Mouse (Mus musculus): ENCODE data around the gene Hoxd3. TPM values are rescaled to one million over a fixed set of nuclear protein-coding genes. Genes with fewer than 3 reads are reported as not detected.

Hoxd3 gene
- total RNA-seq, 2 experiments from 2014 or later: 0.89 to 0.90 TPM

GRCm38 (mm10) chr2:74763245-74763735, 51.6 kb downstream of the Hoxd3 start:
- no peak for DNase-seq (ENCODE audit: low spot score in 2 of 2)

- no peak for DNase-seq (ENCODE audit: low spot score in 2 of 2)
These were observed 52.2 kb downstream of the Hoxd3 start for GRCm38 (mm10) chr2:74763976-74764375.

GRCm38 (mm10) chr2:74774359-74774758, 62.6 kb downstream of the Hoxd3 start:
- DNase-seq (ENCODE audit: low spot score in 2 of 2): no peak

- no peak for DNase-seq (ENCODE audit: low spot score in 2 of 2)
These were observed 66.0 kb downstream of the Hoxd3 start for GRCm38 (mm10) chr2:74777536-74778275.

GRCm38 (mm10) chr2:74781386-74781785, 69.7 kb downstream of the Hoxd3 start:
- DNase-seq (ENCODE audit: low spot score in 2 of 2): no peak

- no peak for DNase-seq (ENCODE audit: low spot score in 2 of 2)
These were observed 83.8 kb downstream of the Hoxd3 start for GRCm38 (mm10) chr2:74795531-74795930.

Small RNAs within 50 kb of the gene (microRNA-seq; reads per million reads assigned to microRNA genes)
- gene Gm44463 (ENCODE audit: borderline number of aligned reads in 2 of 2) (0 reads per million in 2 experiments), gene Mir10b (ENCODE audit: borderline number of aligned reads in 2 of 2) (9,099 to 20,371 reads per million in 2 experiments)

Other genes with a start within 250 kb of the Hoxd3 start
- 10 to 100 TPM; 13.2 to 14.3 TPM for gene Lnpk, start 132.5 kb upstream of the Hoxd3 start, total RNA-seq (2021)
- not detected for gene Evx2, start 52.4 kb upstream of the Hoxd3 start, total RNA-seq (2021)
- gene Hoxd13, start 43.6 kb upstream of the Hoxd3 start, total RNA-seq (2021): not detected
- not detected for gene Hoxd12, start 36.9 kb upstream of the Hoxd3 start, total RNA-seq (2021)
- not detected for gene Hoxd11, start 32.4 kb upstream of the Hoxd3 start, total RNA-seq (2021)
- not detected for gene Hoxd10, start 20.0 kb upstream of the Hoxd3 start, total RNA-seq (2021)
- 1 to 10 TPM; 3.5 to 4.3 TPM for gene Hoxd9, start 14.2 kb upstream of the Hoxd3 start, total RNA-seq (2021)
- gene Hoxd8, start 7.3 kb upstream of the Hoxd3 start, total RNA-seq (2021): 10 to 100 TPM; 24.6 to 36.4 TPM
- gene Hoxd4, start within 50 bp of the Hoxd3 start, total RNA-seq (2021): 10 to 100 TPM; 14.9 to 19.6 TPM
- 1 to 10 TPM; 1.6 to 2.8 TPM for gene Gm28230, start 14.8 kb downstream of the Hoxd3 start, total RNA-seq (2021)
- gene Hoxd1, start 51.1 kb downstream of the Hoxd3 start, total RNA-seq (2021): not detected
- 10 to 100 TPM; 65.5 to 68.3 TPM for gene Mtx2, start 113.9 kb downstream of the Hoxd3 start, total RNA-seq (2021)